In the genomic region with DNA sequence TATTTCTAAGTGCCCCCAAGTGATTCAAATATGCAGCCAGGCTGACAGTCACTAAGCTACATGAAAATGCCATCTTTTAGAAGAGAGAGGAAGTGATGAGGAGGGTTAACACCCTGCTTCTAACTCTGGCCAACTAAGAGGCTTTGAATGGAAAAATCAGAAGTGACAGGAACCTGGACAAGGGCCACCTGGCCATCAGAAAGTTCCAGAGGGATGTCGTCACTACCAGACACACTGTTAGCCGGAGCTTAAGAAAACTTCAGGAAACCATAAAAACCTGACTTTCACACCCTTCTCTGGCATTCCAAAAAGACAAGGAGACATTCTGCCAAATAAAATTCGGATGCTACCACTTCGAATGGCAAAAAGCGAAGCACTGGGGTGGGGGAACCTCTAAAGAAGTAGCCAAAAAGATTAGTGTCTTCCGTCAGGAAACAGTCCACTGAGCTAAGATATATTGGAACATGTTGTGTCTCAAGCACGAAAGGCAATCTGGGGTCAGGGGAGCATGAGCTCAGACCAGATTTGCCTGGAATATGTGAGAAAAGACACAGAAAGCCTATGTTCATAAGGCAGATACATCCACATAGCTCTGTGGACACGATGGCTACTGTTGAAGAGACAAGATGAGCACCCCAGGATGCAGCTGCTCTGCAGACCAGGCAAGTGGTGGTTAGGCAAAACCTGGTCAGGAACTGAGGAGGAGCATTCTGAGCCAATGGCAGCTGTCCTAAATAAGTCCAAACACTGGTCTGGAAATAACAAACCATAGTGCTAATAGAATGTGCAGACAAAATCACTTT, we compare ENCODE assay signal across 12 mouse cellular contexts. TPM values are rescaled to one million over a fixed set of nuclear protein-coding genes. Genes with fewer than 3 reads are reported as not detected.
DNase-seq lines count a peak whose midpoint lies in the region; ATAC-seq lines count a peak whose summit lies in the region.
"Had no signal": no experiment of that assay in that cellular context is flagged by ENCODE, and none has a peak within 500 bp of the region (broad histone marks: within the 10 kb centered on the region; RNA-seq: fewer than 3 reads in every experiment).

No protein-coding gene starts in this region.

- no peak overlapping the region for H3K9ac ChIP-seq in kidney, embryonic 15.5 days

- no peak for ATAC-seq in kidney, embryonic 15.5 days (replicated peaks; ENCODE audit: low FRiP score)
- ATAC-seq: intestine, embryonic 16.5 days had no signal

- peaks cover 14% of the 10 kb centered on the region for H3K27me3 ChIP-seq in kidney, embryonic 15.5 days
- H3K27me3 ChIP-seq: CH12.LX had no signal

- 27% methylated on average over 8 of the region's 8 CpGs for WGBS in kidney, embryonic 15.5 days

- H3K9me3 ChIP-seq in kidney, embryonic 15.5 days (replicated peaks) = no peaks in the 10 kb centered on the region

- no peak overlapping the region for H3K4me2 ChIP-seq in kidney, embryonic 15.5 days

- H3K27ac ChIP-seq in kidney, embryonic 15.5 days = no peak overlapping the region

- no peaks in the 10 kb centered on the region for H3K36me3 ChIP-seq in kidney, embryonic 15.5 days

- DNase-seq in kidney, adult 11 months = peak; percentile 48
- peak; percentile 79 to 87 for DNase-seq in heart, adult 9 months (ENCODE audit: low spot score in 2 of 2)
- DNase-seq in kidney, adult 8-10 months = peak; percentile 30 to 43
- DNase-seq in lung, postnatal 10 days = peak; percentile 67
- no peak for DNase-seq in cerebellum, postnatal 4 days (ENCODE audit: low spot score in 2 of 2)
- DNase-seq in T-cell, adult 2 months (ENCODE audit: low spot score) = no peak
- DNase-seq in cerebellum, adult 18-20 months = no peak
- DNase-seq: gastrocnemius, postnatal 10 days had no signal

- H3K4me3 ChIP-seq in kidney, embryonic 15.5 days (replicated peaks) = no peak overlapping the region
- H3K4me3 ChIP-seq: erythroblast, embryonic 14.5 days had no signal

- 0 out of 2 replicates have a peak, but pooled peaks cover 2% of the 10 kb centered on the region for H3K4me1 ChIP-seq in kidney, embryonic 15.5 days

RNA-seq across cellular contexts. Expression of a gene that starts 40.4 kb away (rescaled TPM):
- 0.27 and 1.7 TPM in 2 replicates for polyA plus RNA-seq in kidney, embryonic 15.5 days (2015; fragmentation: Nextera tagmentation; extraction: Ambion mirVana)
- polyA plus RNA-seq: erythroblast, embryonic 14.5 days had no signal

Comparison
In these comparisons a context has a peak if more than half of its experiments do, and no peak if none do; other contexts are left out.
1. DNase-seq: peak in kidney, adult 11 months (single experiment), heart, adult 9 months (2 of 2), kidney, adult 8-10 months (2 of 2) and lung, postnatal 10 days (single experiment); none in cerebellum, postnatal 4 days (0 of 2), T-cell, adult 2 months (single experiment) and cerebellum, adult 18-20 months (0 of 2).